In the genomic region with DNA sequence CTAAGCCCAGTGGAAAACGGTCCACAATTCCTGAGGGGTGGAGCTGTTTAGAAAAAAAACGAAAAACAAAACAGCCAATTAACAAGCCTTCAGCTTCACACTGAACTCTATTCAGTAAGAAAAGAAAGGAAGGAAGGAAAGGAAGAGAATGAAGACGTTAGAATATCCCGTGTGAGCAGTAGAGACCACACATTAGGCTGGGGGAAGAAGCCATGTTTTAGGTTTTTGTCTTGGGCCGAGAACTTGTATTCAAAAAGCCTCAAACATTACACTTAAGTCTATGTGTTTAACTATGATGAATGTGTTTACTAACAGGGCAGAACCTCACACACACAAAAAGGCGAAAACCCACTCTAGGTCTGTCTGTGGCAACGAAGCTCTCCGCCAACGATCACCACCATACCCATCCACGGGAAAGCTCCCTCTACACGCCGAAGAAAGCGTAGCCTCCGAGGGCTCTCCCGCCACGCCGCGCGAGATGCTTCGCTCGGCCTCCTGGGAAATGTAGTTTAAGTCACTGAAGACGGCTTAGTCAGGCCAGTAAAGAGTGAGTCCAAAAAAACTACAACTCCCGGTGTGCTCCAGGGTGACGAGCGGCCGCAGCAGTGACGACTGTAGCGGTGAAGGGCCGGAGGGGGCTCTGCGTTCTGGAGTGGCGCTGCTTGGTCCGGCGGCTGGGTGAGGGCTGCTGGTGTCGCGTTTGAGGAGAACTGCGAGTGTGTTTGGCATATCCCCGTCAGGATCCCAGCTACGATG, we compare ENCODE assay signal across 8 mouse cellular contexts. TPM values are rescaled to one million over a fixed set of nuclear protein-coding genes. Genes with fewer than 3 reads are reported as not detected.
DNase-seq lines count a peak whose midpoint lies in the region; ATAC-seq lines count a peak whose summit lies in the region.

No protein-coding gene starts in this region.

- H3K27me3 ChIP-seq in heart, embryonic 10.5 days (ENCODE audit: insufficient read depth, poor library complexity, severe bottlenecking), result no peaks in the 10 kb centered on the region
- H3K27me3 ChIP-seq in kidney, embryonic 15.5 days, result no peaks in the 10 kb centered on the region

- peaks cover 16% of the 10 kb centered on the region for H3K4me1 ChIP-seq in heart, embryonic 10.5 days
- peaks cover 16% of the 10 kb centered on the region for H3K4me1 ChIP-seq in kidney, embryonic 15.5 days

- peak overlapping the region; percentile 71 for H3K4me2 ChIP-seq in kidney, embryonic 15.5 days

- under 1% methylated on average over 38 of the region's 38 CpGs for WGBS in heart, embryonic 10.5 days
- under 1% methylated on average over 38 of the region's 38 CpGs for WGBS in kidney, embryonic 15.5 days

- ATAC-seq in erythroblast, adult 5-6 weeks (replicated peaks; ENCODE audit: low FRiP score, poor library complexity, severe bottlenecking), result peak; percentile 97
- ATAC-seq in kidney, embryonic 15.5 days (replicated peaks; ENCODE audit: low FRiP score), result peak; percentile 100
- peak; percentile 99 for ATAC-seq in monocyte, adult 5-6 weeks (replicated peaks; ENCODE audit: insufficient number of reproducible peaks, low FRiP score, low TSS enrichment, poor library complexity, severe bottlenecking)

- H3K9me3 ChIP-seq in heart, embryonic 10.5 days, result no peaks in the 10 kb centered on the region
- H3K9me3 ChIP-seq in kidney, embryonic 15.5 days (replicated peaks), result no peaks in the 10 kb centered on the region

- peak; percentile 94 to 95 for DNase-seq in B cell, adult 2 months
- peak; percentile 99 for DNase-seq in brain, adult 2 months (ENCODE audit: low read depth, low spot score)
- peak; percentile 98 for DNase-seq in heart, embryonic 10.5 days (ENCODE audit: low spot score)
- peak; percentile 93 for DNase-seq in liver
- DNase-seq in spleen, postnatal 4 days (ENCODE audit: low spot score in 2 of 2), result peak; percentile 92 to 94

- peak overlapping the region; percentile 78 for H3K9ac ChIP-seq in kidney, embryonic 15.5 days

- no peaks in the 10 kb centered on the region for H3K36me3 ChIP-seq in heart, embryonic 10.5 days
- H3K36me3 ChIP-seq in kidney, embryonic 15.5 days, result no peaks in the 10 kb centered on the region

- peak overlapping the region; percentile 77 for H3K4me3 ChIP-seq in heart, embryonic 10.5 days
- H3K4me3 ChIP-seq in kidney, embryonic 15.5 days (replicated peaks), result peak overlapping the region; percentile 76

- H3K27ac ChIP-seq in heart, embryonic 10.5 days, result peak overlapping the region; percentile 96
- H3K27ac ChIP-seq in kidney, embryonic 15.5 days, result peak overlapping the region; percentile 93

RNA-seq across cellular contexts. Expression of a gene that starts 8.5 kb away (rescaled TPM):
- not detected in 2 replicates for total RNA-seq in erythroblast, adult 5-6 weeks (2015; ENCODE audit: low replicate concordance)
- 0.77 and 1.1 TPM in 2 replicates for total RNA-seq in erythroblast, adult 5-6 weeks (2017; ENCODE audit: low replicate concordance)
- polyA plus RNA-seq in heart, embryonic 10.5 days (2016; fragmentation: Nextera tagmentation; extraction: Ambion mirVana), result 0.55 and 0.85 TPM in 2 replicates
- polyA plus RNA-seq in kidney, embryonic 15.5 days (2015; fragmentation: Nextera tagmentation; extraction: Ambion mirVana), result 0.35 and 0.79 TPM in 2 replicates
- 0.67 to 1.2 TPM (median 0.75 TPM) in 3 replicates for total RNA-seq in monocyte, adult 5-6 weeks (2017)

RNA-seq across cellular contexts. Expression of a gene that starts 53.7 kb away (rescaled TPM):
- total RNA-seq in erythroblast, adult 5-6 weeks (2015; ENCODE audit: low replicate concordance), result 35.3 and 55.5 TPM in 2 replicates
- 47.5 and 49.9 TPM in 2 replicates for total RNA-seq in erythroblast, adult 5-6 weeks (2017; ENCODE audit: low replicate concordance)
- polyA plus RNA-seq in heart, embryonic 10.5 days (2016; fragmentation: Nextera tagmentation; extraction: Ambion mirVana), result 208 and 252 TPM in 2 replicates
- polyA plus RNA-seq in kidney, embryonic 15.5 days (2015; fragmentation: Nextera tagmentation; extraction: Ambion mirVana), result 263 and 276 TPM in 2 replicates
- total RNA-seq in monocyte, adult 5-6 weeks (2017), result 163 to 218 TPM (median 176 TPM) in 3 replicates

RNA-seq across cellular contexts. Expression of a gene that starts 54.3 kb away (rescaled TPM):
- total RNA-seq in erythroblast, adult 5-6 weeks (2015; ENCODE audit: low replicate concordance), result 968 and 1,053 TPM in 2 replicates
- 1,059 and 1,241 TPM in 2 replicates for total RNA-seq in erythroblast, adult 5-6 weeks (2017; ENCODE audit: low replicate concordance)
- polyA plus RNA-seq in heart, embryonic 10.5 days (2016; fragmentation: Nextera tagmentation; extraction: Ambion mirVana), result 30.9 and 32.7 TPM in 2 replicates
- 20.2 and 23.0 TPM in 2 replicates for polyA plus RNA-seq in kidney, embryonic 15.5 days (2015; fragmentation: Nextera tagmentation; extraction: Ambion mirVana)
- 0.29 to 2.1 TPM in 2 of 3 replicates, not detected in the other for total RNA-seq in monocyte, adult 5-6 weeks (2017)

Comparison
In these comparisons a context has a peak if more than half of its experiments do, and no peak if none do; other contexts are left out.
1. Peak in every context shown above with its lines: DNase-seq, ATAC-seq, H3K4me3 ChIP-seq and H3K27ac ChIP-seq.
2. RNA of a gene that starts 54.3 kb away (total RNA-seq): 968 to 1,241 TPM in erythroblast, adult 5-6 weeks; 0.29 to 2.1 TPM in monocyte, adult 5-6 weeks; every median in the first group is over 100 times any median in the second.